Mouse (Mus musculus) right cerebral cortex, postnatal 36 days (tissue): Measurements from ENCODE around the gene Kat14.
A peak's percentile ranks its signal among the peaks of the same experiment; 100 is the strongest.

Experiments used
- DNase-seq, 2 experiments: peaks; one replicate each; pipeline ENCODE4 v3.0.0; 2022; ENCODE audit warnings: low spot score in 2 of 2, mixed read lengths in 1 of 2

The Kat14 gene

DNA sequence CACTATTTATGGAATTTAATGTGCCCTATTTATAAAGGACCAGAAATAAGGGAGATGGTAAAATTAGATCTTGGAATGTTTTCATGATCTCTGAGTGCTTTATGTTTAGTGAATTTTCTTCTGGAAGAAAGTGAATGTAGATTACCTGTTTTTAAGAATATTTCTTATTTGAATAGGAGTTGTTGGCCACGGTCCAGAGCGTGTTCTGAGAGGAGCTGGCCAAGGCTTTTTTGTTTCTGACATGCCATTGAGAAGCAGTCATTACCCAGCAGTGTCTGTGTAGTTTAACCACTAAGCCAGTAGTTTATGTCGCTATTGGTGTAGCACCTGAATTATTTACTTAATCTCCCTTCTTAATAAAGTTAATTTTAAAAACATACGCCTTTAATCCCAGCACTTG is 13.0 kb downstream of the Kat14 start:
- no peak for DNase-seq

DNA sequence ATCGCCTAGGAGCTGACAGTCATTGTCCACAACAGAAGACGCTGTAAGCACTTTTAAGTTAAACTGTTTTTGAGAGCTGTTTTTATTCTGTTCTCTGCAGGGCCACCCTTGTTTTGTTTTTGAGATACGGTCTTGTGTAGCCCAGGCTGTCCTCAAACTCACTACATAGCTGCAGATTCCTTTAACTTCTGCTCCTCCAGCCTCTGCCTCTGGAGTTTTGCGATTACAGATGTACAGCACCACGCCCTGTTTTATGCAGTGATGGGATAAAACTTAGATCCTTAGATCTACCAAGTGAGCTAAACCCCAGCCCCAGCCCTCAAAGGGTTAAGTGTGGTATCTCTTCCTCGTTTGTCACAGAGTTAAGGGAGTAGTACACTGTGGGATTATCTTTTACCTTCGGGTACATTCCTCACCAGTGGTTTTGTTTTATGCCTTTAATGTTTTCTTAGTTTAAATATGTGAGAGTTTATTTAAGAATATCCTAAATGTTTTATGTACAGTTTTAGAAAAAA is 13.9 kb downstream of the Kat14 start:
- DNase-seq: no peak

DNA sequence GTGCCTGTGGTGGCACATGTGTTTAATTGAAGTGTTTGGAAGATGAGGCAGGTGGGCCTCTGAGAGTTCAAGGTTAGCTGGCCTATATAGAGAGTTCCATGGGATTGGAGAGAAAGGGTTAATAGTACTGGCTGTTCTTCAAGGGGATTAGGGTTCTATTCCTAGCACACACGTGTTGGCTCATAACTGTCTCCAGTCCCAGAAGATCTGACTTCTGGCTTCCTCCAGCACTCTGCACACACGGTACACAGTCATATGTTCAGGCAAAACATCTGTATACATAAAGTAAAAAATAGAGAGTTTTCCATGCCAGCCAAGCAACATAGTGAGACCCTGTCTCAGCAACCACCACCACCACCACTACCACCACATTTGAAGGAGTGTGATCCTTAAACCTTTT is 17.5 kb downstream of the Kat14 start:
- DNase-seq: no peak

DNA sequence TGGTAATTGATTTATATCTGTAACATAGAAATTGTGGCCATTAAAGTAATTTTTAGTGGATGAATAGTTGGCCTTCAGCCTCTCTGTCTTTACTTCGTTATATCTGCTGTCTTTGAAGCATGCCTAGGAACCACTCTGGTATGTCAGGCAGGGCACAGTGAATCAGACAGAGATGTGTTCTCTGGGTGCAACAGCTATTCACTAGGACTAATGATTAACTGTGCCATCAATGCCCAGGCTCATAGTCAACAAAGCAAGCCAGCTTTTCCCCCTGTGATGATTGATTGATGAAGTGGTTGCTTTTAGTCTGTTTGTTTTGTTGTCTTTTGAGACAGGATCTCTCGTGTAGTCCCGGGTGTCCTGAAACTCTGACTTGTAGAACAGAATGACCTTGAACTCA is 19.6 kb downstream of the Kat14 start:
- no peak for DNase-seq

DNA sequence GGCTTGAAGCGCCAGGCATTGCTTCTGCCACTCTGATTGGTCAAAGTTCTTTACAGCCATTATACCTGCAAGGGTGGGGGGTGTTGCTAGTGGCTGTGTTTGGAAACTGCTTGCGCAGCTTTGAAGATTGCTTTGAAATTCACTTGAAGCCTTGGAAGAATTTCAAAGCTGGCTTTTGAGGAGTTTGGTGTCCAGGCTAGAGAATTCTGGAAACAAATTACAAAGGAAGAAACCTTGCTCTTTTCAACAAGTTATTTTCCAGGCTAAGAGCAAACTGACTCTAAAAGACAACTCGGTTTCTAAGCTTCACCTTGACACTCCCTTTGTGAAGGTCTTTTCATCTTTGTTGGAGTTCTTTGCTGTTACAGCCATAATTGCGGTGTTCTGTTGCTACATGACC is 30.7 kb downstream of the Kat14 start:
- DNase-seq: no peak

DNA sequence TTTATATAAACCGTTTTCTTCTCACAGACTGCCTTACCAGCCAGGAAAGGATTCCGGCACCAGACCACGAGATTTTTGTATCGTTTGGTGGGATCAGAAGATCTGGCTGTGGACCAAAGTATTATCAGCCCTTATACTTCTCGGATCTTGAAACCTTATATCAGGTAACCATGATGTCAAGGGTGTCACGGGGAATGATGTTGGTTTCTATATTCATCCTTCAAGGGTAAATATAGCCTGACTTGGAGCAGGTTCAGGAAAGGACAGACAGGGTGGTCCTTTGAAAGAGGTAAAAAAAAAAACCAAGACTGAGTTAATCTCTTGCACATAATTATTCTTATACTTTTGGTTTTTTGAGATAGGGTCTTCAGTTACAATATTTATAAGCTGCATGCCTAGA is 31.9 kb downstream of the Kat14 start:
- no peak for DNase-seq

DNA sequence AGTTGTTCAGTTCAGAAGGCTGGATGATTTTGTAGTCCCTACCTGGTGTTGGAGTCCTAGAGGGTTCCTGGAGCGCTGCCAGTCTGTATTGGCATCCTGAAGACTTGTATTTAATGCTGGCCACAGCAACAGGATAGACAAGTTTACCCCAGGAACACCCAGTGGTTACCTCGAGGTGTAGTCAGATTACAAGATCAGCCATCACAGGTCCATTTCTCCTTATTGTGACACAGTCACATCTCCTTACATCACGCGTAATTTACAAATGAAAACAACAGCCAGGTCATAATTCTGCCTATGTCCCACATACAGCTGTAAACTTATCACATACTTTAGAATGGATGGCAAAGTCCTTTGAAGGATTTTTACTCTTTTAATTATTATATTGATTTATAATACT is 40.3 kb downstream of the Kat14 start:
- no peak for DNase-seq

DNA sequence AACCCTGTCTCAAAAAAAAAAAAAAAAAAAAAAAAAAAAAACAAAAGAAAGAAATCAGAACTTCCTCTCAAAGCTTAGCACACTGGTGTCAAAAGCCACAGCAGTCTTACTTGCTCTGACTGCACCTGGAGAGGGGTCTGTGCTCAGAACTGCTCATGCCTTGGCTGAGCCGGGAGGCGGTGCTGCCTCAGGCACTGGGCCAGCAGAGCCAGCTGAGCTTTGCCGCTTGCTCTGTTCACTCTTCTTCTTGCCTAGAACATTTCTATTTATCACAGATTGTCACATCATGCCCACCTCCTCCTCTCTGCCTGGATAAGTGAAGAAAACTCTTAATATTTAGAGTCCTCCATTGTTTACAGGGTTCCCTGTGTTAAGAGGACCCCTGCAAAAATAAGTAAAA is 41.8 kb downstream of the Kat14 start:
- peak; percentile 32 to 50 for DNase-seq

DNA sequence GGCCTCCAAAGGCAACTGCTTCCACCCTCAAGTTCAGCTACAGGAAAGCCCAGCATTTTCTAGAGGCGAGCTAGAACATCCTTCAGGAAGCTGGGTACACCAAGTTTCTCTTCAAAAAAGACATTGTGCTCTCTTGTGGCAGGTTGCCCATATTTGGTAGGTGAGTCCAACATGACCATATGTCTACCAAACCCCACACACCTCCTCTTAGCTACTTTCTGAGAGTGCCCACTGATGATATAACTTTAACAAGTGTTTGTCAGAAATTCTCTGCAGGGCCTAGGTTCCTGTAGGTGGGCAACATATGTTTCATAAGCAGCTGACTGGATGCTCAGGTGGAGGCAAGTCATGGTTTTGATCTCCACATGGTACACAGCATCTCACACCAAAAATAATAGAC is 45.9 kb downstream of the Kat14 start:
- DNase-seq: peak; percentile 25 to 44

DNA sequence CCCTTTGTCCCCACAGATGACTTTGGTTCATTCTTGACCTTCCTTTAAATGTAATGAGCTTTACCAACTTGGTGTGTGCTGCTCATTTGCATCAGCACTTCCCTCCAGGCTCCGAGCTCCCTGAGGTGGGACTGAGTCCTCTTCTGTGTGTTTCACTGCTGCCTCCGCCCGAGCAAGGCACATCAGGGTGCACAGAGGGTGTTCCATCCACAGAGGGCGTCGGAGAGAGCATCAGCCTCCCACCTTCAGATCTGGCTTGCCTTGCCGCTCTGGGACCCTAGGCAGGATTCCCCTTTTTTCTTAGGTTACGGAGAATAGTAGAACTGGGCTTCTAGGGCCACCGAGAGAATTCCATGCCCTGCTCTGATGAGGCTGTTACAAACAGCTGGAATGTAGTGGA is 48.1 kb downstream of the Kat14 start:
- no peak for DNase-seq

DNA sequence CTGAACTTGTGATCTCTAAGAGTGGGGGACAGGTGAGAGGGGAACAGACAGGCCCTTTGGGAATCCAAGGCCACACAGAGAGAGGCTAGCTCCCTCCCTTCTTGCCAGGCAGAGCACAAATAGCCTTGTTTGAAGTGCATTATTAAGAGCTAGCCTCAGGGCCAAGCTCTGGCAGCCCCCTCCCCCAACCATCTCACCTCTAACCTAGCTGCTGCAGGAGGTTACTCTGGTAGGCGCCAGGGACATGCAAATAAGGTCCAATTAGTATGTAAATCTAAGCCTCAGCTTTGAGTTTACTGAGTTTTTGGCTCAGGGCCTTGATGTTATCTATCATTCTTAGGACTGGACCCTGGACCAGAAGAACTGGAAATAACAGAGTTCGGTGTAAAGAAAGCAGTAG is 49.3 kb downstream of the Kat14 start:
- no peak for DNase-seq

DNA sequence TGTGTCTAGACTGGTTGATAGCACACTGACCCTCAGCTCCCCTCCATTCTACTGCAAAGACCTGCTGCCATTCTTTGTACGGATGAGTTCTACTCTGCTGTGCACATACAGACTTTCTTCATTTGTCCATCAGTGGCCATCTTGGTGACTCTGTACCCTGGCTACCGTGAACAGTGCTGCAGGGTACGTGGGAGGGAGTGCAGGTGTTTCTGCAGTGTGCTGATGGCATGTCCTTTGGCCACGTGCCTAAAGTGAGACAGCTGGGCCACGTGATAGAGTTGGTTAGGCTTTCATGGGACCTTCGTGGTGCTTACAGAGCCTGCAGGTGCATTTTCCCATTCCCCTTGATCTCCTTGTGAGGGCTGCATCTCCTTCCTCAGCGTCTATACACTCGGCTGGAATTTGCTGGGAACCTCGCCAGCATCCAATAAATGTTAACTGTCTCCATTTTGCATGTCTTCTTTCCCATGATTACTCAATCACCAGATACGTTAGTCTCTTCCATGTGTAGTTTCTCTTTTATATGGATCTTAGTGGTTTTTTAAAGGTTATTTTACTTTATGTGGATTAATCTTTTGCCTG is 53.4 kb downstream of the Kat14 start:
- no peak for DNase-seq

DNA sequence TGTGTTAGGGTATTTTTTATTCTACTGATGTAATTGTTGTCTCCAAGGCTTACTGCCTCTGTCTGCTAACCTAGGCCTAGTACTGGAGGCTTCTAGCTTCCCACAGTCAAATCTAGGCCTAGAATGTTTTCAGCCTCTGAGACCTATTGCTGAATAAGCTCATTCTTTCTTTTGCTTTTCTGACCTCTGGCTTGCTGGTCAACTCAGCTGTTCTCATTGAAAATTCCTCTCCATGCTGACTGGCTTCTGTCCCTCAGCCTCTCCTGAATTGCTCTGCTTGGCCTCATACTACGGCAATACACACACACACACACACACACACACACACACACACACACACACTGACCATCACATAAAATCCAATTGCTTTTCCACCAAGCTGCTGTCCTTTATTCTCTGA is 57.0 kb downstream of the Kat14 start:
- DNase-seq: no peak

DNA sequence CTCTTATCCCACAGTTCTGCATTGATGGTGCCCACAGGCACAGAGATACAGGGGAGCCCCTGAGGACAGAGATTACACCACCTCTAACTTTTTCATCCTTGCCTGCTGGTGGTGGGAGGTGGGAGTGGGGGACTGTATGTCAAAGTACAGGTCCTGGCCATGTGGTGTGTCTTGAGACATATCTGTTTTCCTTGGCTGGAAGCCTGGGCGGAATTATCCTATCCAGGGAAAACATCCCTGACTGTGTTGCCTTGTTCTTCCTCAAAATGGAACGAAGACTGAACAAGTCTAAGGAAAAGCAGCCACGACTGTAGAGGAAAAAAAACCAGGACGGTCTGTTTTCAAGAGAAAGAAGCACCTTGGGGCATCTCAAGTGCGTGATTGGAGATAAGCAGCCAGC is 59.1 kb downstream of the Kat14 start:
- DNase-seq: no peak

DNA sequence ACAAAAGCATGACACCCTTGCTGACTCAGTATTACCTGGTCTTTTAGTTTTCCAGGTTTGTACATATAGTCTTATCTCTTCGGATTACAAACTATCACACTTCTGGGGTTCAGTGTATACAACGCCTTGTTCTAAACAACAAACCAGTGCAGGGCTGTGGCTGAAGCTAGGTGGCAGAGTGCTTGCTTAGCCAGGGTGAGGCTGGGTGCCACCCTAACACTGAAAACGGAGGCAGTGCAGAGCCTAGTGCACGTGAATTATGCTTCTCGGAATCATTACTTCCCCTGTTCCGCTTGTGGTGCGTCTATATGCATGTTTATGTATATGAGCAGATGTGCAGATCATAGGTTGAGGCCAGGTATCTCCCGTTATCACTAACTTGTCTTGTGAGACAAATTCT is 59.9 kb downstream of the Kat14 start:
- DNase-seq: no peak

DNA sequence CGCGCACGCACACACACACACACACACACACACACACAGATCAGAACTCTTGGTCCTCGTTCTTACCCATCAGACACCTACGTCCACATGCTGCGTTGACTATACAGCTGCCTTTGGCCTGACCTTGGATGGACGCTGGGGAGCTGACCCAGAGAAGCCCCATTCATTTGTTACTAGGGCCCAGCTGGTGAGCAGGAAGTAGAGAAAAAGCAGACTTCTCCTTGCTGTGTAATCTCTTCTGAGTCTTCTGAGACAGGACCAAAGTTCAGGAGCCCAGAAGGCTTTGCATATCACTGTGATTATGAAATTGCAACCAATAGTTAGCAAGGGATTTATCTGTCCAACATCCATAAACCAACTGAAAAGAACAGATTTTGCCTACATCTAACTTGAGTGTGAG is 60.4 kb downstream of the Kat14 start:
- DNase-seq: no peak

DNA sequence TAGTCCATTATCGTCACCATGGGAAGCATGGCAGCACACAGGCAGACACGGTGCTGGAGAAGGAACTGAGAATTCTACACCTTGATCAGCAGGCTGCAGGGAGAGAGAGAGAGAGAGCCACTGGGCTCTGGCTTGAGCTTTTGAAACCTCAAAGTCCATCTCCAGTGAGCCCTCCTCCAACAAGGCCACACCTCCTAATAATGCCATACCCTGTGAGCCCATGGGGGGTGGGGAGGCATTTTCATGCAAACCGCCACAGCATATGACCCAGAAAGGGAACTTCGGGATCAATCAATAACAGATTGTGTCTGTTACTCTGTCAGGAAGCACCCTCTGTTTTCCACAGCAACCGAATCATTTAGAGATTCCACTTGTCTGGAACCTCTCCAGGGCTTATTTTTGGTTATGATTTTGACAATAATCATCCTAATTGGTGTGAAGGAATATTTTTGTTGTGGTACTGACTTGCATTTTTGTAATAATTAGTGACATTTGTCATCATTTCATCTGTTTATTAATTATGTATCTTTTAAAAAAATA is 62.6 kb downstream of the Kat14 start:
- no peak for DNase-seq

DNA sequence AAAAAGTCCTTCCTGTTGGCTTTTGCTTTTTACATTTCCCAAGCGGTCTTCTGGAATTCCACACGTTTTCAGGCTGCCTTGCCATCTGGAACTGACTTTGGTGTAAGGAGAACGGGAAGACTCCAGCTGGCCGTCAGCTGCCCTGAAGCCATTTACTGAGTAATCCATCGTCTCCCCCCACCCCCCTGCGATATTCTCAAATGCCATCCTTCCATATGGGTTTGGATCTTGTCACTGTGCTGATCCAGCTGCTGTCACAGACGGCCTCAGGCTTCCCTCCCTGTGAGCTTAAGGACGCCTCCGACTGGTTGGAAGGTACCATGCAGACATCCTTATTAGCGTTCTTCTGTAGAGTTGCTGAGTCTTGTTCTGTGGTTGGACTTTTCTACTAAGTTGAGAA is 66.9 kb downstream of the Kat14 start:
- DNase-seq: peak in 1 of 2 experiments; percentile 30

DNA sequence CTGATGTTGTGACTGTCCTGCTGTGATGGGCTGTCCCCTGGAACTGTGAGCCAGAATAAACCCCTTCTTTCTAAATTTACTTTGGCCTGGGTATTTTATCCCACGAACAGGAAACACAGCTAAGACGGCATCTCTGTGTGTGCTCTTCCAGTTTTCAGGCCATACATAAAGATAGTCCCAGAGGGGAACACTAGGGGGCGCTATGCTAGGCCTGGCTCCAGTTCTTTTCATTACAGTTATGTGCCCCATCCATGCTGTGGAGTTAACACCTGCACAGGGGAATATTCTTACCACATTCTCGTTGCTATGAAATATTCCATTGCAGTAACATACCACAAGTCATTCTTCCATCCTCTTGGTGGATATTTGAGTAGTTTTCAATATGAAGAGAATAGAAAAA is 69.6 kb downstream of the Kat14 start:
- DNase-seq: no peak

DNA sequence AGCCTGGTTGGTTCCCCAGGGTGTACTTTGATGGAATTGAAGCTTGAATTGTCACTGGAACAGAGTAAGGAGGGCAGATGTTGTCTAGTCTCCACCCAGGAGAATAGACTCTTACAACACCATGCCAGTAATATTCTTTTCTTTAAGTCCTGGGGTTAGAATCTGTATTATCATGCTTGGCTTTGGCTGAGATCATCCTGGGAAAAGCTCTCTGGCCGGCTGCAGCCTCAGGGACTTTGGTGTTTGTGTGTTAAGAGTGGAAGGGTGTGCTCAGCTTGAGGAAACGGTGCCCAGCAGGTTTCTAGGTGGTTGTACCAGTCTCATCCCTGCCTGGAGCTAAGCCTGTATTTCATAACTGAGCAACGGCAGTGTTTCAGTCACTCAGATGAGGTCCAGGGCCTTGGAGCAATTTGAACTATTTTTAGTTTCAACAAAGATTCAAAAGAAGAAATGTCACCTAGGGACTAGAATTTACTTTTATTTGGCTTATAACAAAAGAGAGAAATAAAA is 70.5 kb downstream of the Kat14 start:
- no peak for DNase-seq

DNA sequence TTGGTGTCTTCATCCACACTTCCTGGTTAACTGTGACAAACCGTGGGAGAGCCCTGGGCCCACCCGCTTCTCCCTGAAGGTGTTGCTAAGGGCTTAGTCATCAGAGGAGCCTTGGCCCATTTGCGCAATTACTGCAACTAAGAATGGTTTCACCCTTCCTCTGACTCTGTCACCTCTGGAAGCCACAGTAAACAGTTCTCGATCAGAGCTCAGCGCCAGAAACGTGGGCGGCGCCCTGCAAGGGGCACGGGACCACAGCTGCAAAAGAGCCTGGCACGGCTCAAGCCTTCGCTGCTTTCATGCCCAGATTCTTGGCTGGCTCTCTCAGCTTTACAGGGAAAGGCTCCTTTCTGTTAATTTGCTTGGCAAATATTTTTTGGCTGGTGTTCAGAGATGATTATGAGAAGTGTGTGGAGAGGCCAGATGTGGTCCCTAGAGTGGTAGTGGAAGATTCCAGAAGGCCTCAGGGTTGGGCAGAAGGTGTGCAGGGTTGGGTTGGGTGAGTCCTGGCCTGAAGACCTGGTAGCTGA is 72.7 kb downstream of the Kat14 start:
- DNase-seq: peak; percentile 66 to 67

DNA sequence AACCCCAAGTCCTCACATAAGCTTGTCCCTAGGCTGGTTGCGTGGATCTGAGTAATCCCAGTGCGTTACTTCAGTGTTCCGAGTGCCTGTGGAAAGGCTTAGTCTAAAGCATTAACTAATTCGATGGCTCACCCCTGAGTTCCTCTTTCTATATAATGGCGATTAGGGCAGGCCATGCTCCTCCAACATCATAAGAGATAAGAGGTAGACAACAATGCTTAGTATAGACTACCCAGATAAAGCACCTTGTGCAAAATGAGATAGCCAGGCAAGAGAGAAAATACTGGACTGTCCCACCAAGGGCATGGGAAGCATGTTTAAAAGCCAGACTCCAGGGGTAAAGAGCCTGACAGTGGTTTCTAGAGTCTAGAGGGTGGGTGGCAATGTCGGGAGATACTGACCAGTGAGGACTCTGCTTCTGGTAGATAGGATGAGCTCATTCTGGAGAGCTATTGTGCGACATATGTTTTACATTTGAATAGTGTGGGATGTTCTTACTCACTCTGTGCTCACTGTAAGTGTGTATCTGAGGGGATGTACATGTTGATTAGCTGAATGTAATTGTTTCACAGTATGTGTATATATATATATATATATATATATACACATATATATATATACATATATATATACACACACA is 77.7 kb downstream of the Kat14 start:
- no peak for DNase-seq

DNA sequence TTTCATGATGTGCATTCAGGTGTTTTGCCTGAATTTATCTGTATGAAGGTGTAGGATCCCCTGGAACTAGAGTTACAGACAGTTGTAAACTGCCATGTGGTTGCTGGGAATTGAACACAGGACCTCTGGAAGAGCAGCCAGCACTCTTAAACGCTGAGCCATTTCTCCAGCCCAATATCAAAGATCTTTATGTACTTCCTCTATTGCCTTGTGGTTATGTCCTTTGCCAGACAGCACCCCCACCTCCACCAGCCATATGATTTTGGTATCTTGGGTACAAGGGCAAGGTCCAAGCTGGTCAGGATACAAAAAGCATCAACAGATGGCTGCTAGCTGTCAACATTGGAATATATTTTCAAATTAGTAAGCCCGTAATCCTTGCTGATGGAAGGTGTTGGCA is 81.6 kb downstream of the Kat14 start:
- DNase-seq: no peak
